ENCODE assay signal across 14 mouse cellular contexts in genomic region chr8:95205946-95206345, GRCm38 (mm10). TPM values are rescaled to one million over a fixed set of nuclear protein-coding genes. Genes with fewer than 3 reads are reported as not detected.
DNase-seq lines count a peak whose midpoint lies in the region; ATAC-seq and TF ChIP-seq lines count a peak whose summit lies in the region.
"Had no signal": no experiment of that assay in that cellular context is flagged by ENCODE, and none has a peak within 500 bp of the region (broad histone marks: within the 10 kb centered on the region; RNA-seq: fewer than 3 reads in every experiment).

No protein-coding gene starts in this region.

- DNase-seq in heart, postnatal 36 days, result no peak
- peak; percentile 89 for DNase-seq in brain, embryonic 14.5 days (ENCODE audit: low read depth)
- peak; percentile 66 for DNase-seq in hindbrain, embryonic 11.5 days (ENCODE audit: low spot score)
- peak; percentile 71 for DNase-seq in midbrain, postnatal 0 days (ENCODE audit: low spot score)
- DNase-seq in testis, postnatal 14 days (ENCODE audit: low spot score), result no peak
- no peak for DNase-seq in thymus, postnatal 4 days
- DNase-seq: cerebellum, adult 11 months; kidney, adult 2 months; right cerebral cortex, adult 18-20 months had no signal

- H3K4me1 ChIP-seq in heart, embryonic 16.5 days (ENCODE audit: control insufficient read depth, insufficient read depth, low read length), result peaks cover 14% of the 10 kb centered on the region
- H3K4me1 ChIP-seq in hindbrain, embryonic 11.5 days (replicated peaks; ENCODE audit: control insufficient read depth, insufficient read depth, low read length), result no peaks in the 10 kb centered on the region
- H3K4me1 ChIP-seq in midbrain, postnatal 0 days (ENCODE audit: insufficient read depth, low read length), result no peaks in the 10 kb centered on the region
- H3K4me1 ChIP-seq: embryonic facial prominence, embryonic 15.5 days had no signal

- TF ChIP-seq POLR2A in brain, embryonic 14.5 days (IDR thresholded peaks at IDR 0.05; ENCODE audit: borderline replicate concordance, extremely low read depth, insufficient read depth, insufficient read length, poor library complexity, severe bottlenecking), result no peak

- H3K27ac ChIP-seq in heart, embryonic 16.5 days (ENCODE audit: low read length), result peak overlapping the region; percentile 19; the same call in 1 of the 2 replicates
- peak overlapping the region; percentile 86 for H3K27ac ChIP-seq in hindbrain, embryonic 11.5 days (ENCODE audit: low read depth, low read length)
- H3K27ac ChIP-seq in midbrain, postnatal 0 days (ENCODE audit: low read depth, low read length), result 0 out of 2 replicates have a peak overlapping the region, but pooled peaks have one; percentile 47
- H3K27ac ChIP-seq: embryonic facial prominence, embryonic 15.5 days; limb, embryonic 13.5 days; lung, embryonic 15.5 days had no signal

- intact Hi-C loops in heart, postnatal 36 days (cut with DNase I), result loop anchor here (2.0 kb wide), 1 partner anchor 263 kb away; no protein-coding TSS in a partner anchor

- WGBS in heart, embryonic 16.5 days, result 18% methylated on average over 8 of the region's 8 CpGs
- WGBS in hindbrain, embryonic 11.5 days, result 30% methylated on average over 8 of the region's 8 CpGs
- WGBS in midbrain, postnatal 0 days, result 19% methylated on average over 8 of the region's 8 CpGs

- no peaks in the 10 kb centered on the region for H3K36me3 ChIP-seq in heart, embryonic 16.5 days (ENCODE audit: control insufficient read depth, insufficient read depth)
- no peaks in the 10 kb centered on the region for H3K36me3 ChIP-seq in hindbrain, embryonic 11.5 days (ENCODE audit: control insufficient read depth, insufficient read depth, low read length)
- no peaks in the 10 kb centered on the region for H3K36me3 ChIP-seq in midbrain, postnatal 0 days (ENCODE audit: insufficient read depth, low read length)
- H3K36me3 ChIP-seq: embryonic facial prominence, embryonic 15.5 days; limb, embryonic 13.5 days; lung, embryonic 15.5 days had no signal

- H3K27me3 ChIP-seq in heart, embryonic 16.5 days (ENCODE audit: control insufficient read depth, insufficient read depth, low read length), result no peaks in the 10 kb centered on the region
- H3K27me3 ChIP-seq in hindbrain, embryonic 11.5 days (ENCODE audit: control insufficient read depth, insufficient read depth, low read length), result no peaks in the 10 kb centered on the region
- no peaks in the 10 kb centered on the region for H3K27me3 ChIP-seq in midbrain, postnatal 0 days (ENCODE audit: insufficient read depth, low read length)
- H3K27me3 ChIP-seq: embryonic facial prominence, embryonic 15.5 days; limb, embryonic 13.5 days; lung, embryonic 15.5 days had no signal

- no peak overlapping the region for H3K9ac ChIP-seq in heart, embryonic 16.5 days (ENCODE audit: low read length)
- no peak overlapping the region for H3K9ac ChIP-seq in hindbrain, embryonic 11.5 days (ENCODE audit: low read depth, low read length)
- H3K9ac ChIP-seq in midbrain, postnatal 0 days (replicated peaks; ENCODE audit: low read length, poor library complexity, severe bottlenecking), result no peak overlapping the region
- H3K9ac ChIP-seq: embryonic facial prominence, embryonic 15.5 days; limb, embryonic 13.5 days; lung, embryonic 15.5 days had no signal

- no peak overlapping the region for H3K4me3 ChIP-seq in heart, embryonic 16.5 days (ENCODE audit: low read length)
- no peak overlapping the region for H3K4me3 ChIP-seq in hindbrain, embryonic 11.5 days (ENCODE audit: low read depth, low read length)
- no peak overlapping the region for H3K4me3 ChIP-seq in midbrain, postnatal 0 days (ENCODE audit: low read depth, low read length)
- H3K4me3 ChIP-seq: embryonic facial prominence, embryonic 15.5 days; limb, embryonic 13.5 days; lung, embryonic 15.5 days had no signal

- ATAC-seq in heart, embryonic 16.5 days (replicated peaks; ENCODE audit: extremely low read depth, insufficient read depth, low FRiP score), result no peak
- ATAC-seq in hindbrain, embryonic 11.5 days (ENCODE audit: low FRiP score), result peak; percentile 83
- no peak for ATAC-seq in midbrain, postnatal 0 days (ENCODE audit: low FRiP score)

- H3K4me2 ChIP-seq in heart, embryonic 16.5 days (ENCODE audit: low read depth, low read length), result no peak overlapping the region
- H3K4me2 ChIP-seq in hindbrain, embryonic 11.5 days (replicated peaks; ENCODE audit: low read depth, low read length), result no peak overlapping the region
- no peak overlapping the region for H3K4me2 ChIP-seq in midbrain, postnatal 0 days (ENCODE audit: low read depth, low read length, poor library complexity, severe bottlenecking)
- H3K4me2 ChIP-seq: embryonic facial prominence, embryonic 15.5 days; heart, embryonic 11.5 days; limb, embryonic 13.5 days; lung, embryonic 15.5 days had no signal

- no peaks in the 10 kb centered on the region for H3K9me3 ChIP-seq in heart, embryonic 16.5 days (replicated peaks; ENCODE audit: control insufficient read depth, low read length)
- H3K9me3 ChIP-seq in hindbrain, embryonic 11.5 days (ENCODE audit: control insufficient read depth, low read length), result no peaks in the 10 kb centered on the region
- H3K9me3 ChIP-seq in midbrain, postnatal 0 days (ENCODE audit: low read length), result no peaks in the 10 kb centered on the region
- H3K9me3 ChIP-seq: embryonic facial prominence, embryonic 15.5 days; limb, embryonic 13.5 days; lung, embryonic 15.5 days had no signal

- no peak for TF ChIP-seq CTCF in brain, embryonic 14.5 days (IDR thresholded peaks at IDR 0.05; ENCODE audit: borderline replicate concordance, extremely low read depth, insufficient read depth, insufficient read length)
- TF ChIP-seq CTCF in midbrain, postnatal 0 days (IDR thresholded peaks at IDR 0.05), result no peak

RNA-seq across cellular contexts. Expression of gene Kifc3, which starts 3.3 kb away (rescaled TPM):
- 16.9 and 23.0 TPM in 2 replicates for polyA plus RNA-seq in heart, embryonic 16.5 days (2015; fragmentation: Nextera tagmentation; extraction: Ambion mirVana)
- total RNA-seq in heart, postnatal 36 days (2021), result 10 to 100 TPM; 65.4 to 71.2 TPM
- polyA plus RNA-seq in brain, embryonic 14.5 days (2012; rRNA removed), result 26.3 and 31.1 TPM in 2 replicates
- 5.2 and 5.7 TPM in 2 replicates for polyA plus RNA-seq in hindbrain, embryonic 11.5 days (2014; fragmentation: Nextera tagmentation; extraction: Ambion mirVana)
- total RNA-seq in midbrain, postnatal 0 days (2014; rRNA removed), result 57.0 and 60.6 TPM in 2 replicates
- 37.3 and 38.9 TPM in 2 replicates for polyA plus RNA-seq in midbrain, postnatal 0 days (2015; fragmentation: Nextera tagmentation; extraction: Ambion mirVana)

Comparison
In these comparisons a context has a peak if more than half of its experiments do, and no peak if none do; other contexts are left out.
1. H3K27ac ChIP-seq: peak in every context shown above with its lines; median percentile 86 in hindbrain, embryonic 11.5 days; 47 in midbrain, postnatal 0 days; 19 in heart, embryonic 16.5 days.
2. DNase-seq: peak in brain, embryonic 14.5 days (single experiment), hindbrain, embryonic 11.5 days (single experiment) and midbrain, postnatal 0 days (single experiment); none in heart, postnatal 36 days (0 of 2), testis, postnatal 14 days (single experiment) and thymus, postnatal 4 days (single experiment).